Mouse (Mus musculus): ENCODE measurements around the gene Tex30. TPM values are rescaled to one million over a fixed set of nuclear protein-coding genes. Genes with fewer than 3 reads are reported as not detected.
A peak's percentile ranks its signal among the peaks of the same experiment; 100 is the strongest.
"Not testable (repeated sequence)": the region's sequence is repeated elsewhere in the genome, so short reads cannot be mapped to it uniquely, and the experiment has no call there.

The Tex30 gene
- polyA plus RNA-seq, 1 experiment from 2014 or later: 113 TPM

DNA sequence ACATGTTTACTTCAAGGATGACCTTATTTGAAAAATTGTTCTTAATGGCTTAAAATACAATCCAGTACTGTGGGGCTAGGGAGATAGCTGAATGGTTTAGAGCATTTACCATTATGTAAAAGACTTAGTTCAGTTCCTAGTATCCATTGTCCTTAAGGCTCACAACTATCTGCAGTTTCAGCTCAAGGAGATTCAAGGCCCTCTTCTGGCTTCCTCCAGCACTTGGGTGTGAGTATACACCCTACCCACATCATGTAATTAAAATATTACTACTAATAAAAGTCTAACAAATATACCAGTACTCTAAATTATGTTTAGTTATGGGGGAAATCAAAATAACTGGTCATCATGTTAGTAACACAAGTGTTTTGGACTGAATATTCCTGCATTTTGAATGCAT, 15.3 kb upstream of the Tex30 start:
- Histone ChIP-seq H3K4me3 (peak overlapping the region; percentile 70), H3K27me3 (no peaks in the 10 kb centered on the region), H3K9me3 (replicated peaks) (no peaks in the 10 kb centered on the region), H3K36me3 (ENCODE audit: poor library complexity, severe bottlenecking) (peaks cover 24% of the 10 kb centered on the region), H3K27ac (no peak overlapping the region), H3K4me1 (peaks cover 18% of the 10 kb centered on the region), H3K4me2 (peak overlapping the region; percentile 54), H3K9ac (peak overlapping the region; percentile 45)
- ATAC-seq: no peak

DNA sequence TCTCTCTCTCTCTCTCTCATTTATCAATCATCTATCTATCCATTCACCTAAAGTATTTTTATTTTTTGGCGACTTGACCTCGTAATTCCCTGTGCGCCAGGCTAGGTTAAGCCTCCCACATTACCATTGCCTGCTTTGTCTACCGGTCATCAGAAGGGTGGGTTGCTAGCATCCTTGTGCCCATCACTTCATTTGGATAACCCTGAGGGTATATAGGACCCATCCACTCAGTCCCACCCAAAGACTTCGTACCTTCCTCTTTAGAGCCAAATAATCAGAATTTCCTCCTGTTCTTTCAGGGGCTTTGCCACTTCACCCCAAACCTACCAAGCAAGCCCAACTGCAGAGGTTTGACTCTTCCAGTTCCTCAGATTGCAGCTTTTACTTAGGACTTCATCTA, 698 bp upstream of the Tex30 start:
- Histone ChIP-seq H3K9me3 (replicated peaks) (no peaks in the 10 kb centered on the region), H3K27ac (no peak overlapping the region), H3K27me3 (no peaks in the 10 kb centered on the region), H3K4me2 (peak overlapping the region; percentile 64), H3K36me3 (ENCODE audit: poor library complexity, severe bottlenecking) (peaks cover 23% of the 10 kb centered on the region), H3K9ac (peak overlapping the region; percentile 79; the same call in 1 of the 2 replicates), H3K4me1 (peaks cover 22% of the 10 kb centered on the region), H3K4me3 (peak overlapping the region; percentile 65)
- no peak for ATAC-seq
- 12% methylated on average over 5 of the region's 5 CpGs for WGBS

DNA sequence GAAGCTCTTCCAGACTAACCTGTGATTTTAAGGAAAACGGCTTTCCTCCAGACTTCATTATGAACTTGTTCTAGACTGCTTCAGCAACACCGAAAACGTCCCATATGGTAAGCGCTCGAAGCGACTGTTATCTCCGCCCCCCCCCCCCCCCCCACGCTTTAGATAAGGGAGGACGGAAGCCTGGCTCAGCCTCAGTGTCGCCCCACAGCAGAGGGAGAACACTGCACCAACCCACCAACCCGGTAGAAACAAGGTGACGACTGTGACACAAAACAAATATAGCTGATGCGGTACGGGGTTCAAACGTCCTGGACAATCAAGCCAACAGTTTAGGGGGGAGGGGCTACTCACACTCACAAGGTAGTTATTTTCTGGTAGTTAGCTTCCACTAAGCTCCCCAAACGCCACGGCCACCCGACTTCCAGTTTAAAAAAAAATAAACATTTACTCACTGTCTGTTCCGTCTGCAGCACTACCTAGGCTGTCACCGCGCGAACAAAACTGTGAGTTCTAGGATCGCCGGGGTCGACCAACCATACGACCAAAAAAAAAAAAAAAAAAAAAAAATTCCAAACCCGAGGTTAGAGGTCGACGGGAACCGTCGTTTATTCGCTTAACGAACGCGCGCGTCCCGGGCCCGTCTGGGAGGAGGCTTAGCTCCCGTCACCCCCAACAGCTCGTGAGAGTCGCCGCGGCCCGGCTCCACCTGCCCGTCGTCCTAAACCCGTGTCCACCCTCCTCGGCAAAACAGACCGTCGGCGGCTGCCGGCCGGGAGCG, 604 bp downstream of the Tex30 start:
- H3K4me3 ChIP-seq: peak overlapping the region; percentile 65
- peak overlapping the region; percentile 64 for H3K4me2 ChIP-seq
- H3K9me3 ChIP-seq (replicated peaks): no peaks in the 10 kb centered on the region
- no peaks in the 10 kb centered on the region for H3K27me3 ChIP-seq
- H3K36me3 ChIP-seq (ENCODE audit: poor library complexity, severe bottlenecking): peaks cover 28% of the 10 kb centered on the region
- under 1% methylated on average over 55 of the region's 55 CpGs for WGBS
- peak overlapping the region; percentile 79 for H3K9ac ChIP-seq
- peaks cover 22% of the 10 kb centered on the region for H3K4me1 ChIP-seq
- peak; percentile 80 for ATAC-seq
- H3K27ac ChIP-seq: peak overlapping the region; percentile 85

DNA sequence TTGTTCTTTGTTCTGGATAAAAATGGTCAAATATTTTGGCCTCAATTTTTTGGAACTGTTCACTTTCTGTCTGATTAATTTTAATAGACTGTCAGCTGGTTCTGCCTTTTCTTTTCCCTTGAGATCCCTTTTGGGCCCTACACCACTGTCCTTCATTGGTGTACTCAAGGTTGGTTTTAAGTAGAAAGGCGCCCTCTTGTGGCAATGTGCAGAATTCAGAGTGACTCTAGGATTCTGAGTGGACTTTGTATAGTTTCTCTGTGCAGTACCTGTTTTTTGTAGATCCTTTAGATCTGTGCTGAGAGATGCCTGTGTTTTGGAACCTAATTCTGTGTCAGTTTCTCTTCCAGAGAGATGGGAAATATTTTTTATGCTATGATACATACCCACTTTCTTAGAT, 37.6 kb downstream of the Tex30 start:
- Histone ChIP-seq H3K9ac (no peak overlapping the region), H3K9me3 (replicated peaks) (no peaks in the 10 kb centered on the region), H3K36me3 (ENCODE audit: poor library complexity, severe bottlenecking) (no peaks in the 10 kb centered on the region), H3K4me2 (no peak overlapping the region), H3K27me3 (no peaks in the 10 kb centered on the region), H3K4me3 (no peak overlapping the region), H3K27ac (no peak overlapping the region), H3K4me1 (no peaks in the 10 kb centered on the region)
- 0% methylated on average over 1 of the region's 1 CpGs for WGBS
- no peak for ATAC-seq

DNA sequence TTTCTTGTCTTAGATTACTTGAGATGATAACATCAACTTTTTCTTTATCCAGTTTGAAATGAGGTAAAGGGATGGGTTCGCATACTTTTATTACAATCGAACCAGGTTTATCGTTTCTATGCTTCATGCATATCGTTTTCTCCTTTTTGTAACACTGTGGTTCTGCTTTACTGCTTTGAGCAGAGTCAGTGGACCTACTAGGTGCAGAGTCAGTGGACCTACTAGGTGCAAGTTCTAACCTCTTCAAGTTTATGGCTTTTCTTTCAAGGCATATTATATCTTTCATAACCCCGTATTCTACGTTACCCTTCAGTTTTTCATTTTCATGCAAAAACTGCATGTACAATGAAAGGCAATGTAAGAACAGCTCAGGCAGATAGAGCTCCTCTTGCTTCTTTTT, 38.8 kb downstream of the Tex30 start:
- no peak overlapping the region for H3K4me2 ChIP-seq
- H3K4me3 ChIP-seq: no peak overlapping the region
- no peaks in the 10 kb centered on the region for H3K4me1 ChIP-seq
- no peak overlapping the region for H3K27ac ChIP-seq
- no peak for ATAC-seq
- WGBS: 97% methylated on average over 6 of the region's 6 CpGs
- H3K9ac ChIP-seq: no peak overlapping the region
- no peaks in the 10 kb centered on the region for H3K9me3 ChIP-seq (replicated peaks)
- H3K36me3 ChIP-seq (ENCODE audit: poor library complexity, severe bottlenecking): no peaks in the 10 kb centered on the region
- no peaks in the 10 kb centered on the region for H3K27me3 ChIP-seq

DNA sequence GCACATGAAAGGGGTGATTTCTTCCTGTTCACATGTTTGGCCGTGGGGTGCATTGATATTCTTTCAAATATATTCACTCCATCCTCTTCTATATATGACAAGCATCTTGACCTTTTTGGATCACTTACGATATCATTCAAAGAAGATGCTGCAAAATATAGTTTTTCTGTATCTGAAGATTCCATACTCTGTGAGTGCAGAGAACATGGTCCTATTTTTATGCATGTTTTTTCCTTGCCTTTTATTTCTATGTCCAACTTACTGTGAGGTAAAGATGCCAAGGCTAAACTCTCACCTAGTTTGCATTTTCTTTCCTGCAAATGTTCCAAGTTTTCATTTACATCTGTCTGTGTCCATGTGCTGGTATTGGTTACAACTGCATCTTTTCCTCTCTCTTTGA, 40.4 kb downstream of the Tex30 start, which contains the start of gene Gm8251:
TSS of gene Gm8251 (minus strand) at position 101 of the 400 bp plus-strand sequence.
- Histone ChIP-seq H3K4me1 (no peaks in the 10 kb centered on the region), H3K4me2 (no peak within 1 kb of the TSS), H3K27ac (no peak within 1 kb of the TSS), H3K27me3 (no peaks in the 10 kb centered on the region), H3K36me3 (ENCODE audit: poor library complexity, severe bottlenecking) (no peaks in the 10 kb centered on the region), H3K9me3 (replicated peaks) (no peaks in the 10 kb centered on the region), H3K4me3 (no peak within 1 kb of the TSS), H3K9ac (no peak within 1 kb of the TSS)
- no peak for ATAC-seq
- 95% methylated on average over 2 of the region's 2 CpGs for WGBS

DNA sequence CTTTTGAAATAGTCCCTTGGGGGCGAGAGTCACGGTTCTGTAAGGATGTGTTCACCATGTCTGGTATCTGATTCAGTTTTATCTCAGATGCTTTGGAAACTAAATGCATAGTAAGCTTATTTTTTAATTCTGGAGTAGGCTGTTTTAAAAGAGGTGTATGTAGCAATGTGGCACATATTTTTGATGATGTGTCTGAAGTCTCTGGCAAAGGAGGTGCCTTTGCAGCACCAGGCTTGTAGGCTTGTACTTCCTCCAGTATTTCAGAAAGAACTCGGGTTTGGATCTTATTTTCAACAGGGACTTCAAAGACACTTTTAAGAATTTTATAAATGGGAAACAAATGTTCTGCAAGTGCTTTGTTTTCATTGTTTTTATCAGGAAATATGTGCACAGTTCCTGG, 44.4 kb downstream of the Tex30 start:
- no peaks in the 10 kb centered on the region for H3K4me1 ChIP-seq
- H3K4me3 ChIP-seq: no peak overlapping the region
- no peaks in the 10 kb centered on the region for H3K27me3 ChIP-seq
- no peaks in the 10 kb centered on the region for H3K9me3 ChIP-seq (replicated peaks)
- no peak overlapping the region for H3K4me2 ChIP-seq
- no peaks in the 10 kb centered on the region for H3K36me3 ChIP-seq (ENCODE audit: poor library complexity, severe bottlenecking)
- no peak overlapping the region for H3K27ac ChIP-seq
- H3K9ac ChIP-seq: no peak overlapping the region
- no peak for ATAC-seq
- WGBS: 87% methylated on average over 3 of the region's 3 CpGs

DNA sequence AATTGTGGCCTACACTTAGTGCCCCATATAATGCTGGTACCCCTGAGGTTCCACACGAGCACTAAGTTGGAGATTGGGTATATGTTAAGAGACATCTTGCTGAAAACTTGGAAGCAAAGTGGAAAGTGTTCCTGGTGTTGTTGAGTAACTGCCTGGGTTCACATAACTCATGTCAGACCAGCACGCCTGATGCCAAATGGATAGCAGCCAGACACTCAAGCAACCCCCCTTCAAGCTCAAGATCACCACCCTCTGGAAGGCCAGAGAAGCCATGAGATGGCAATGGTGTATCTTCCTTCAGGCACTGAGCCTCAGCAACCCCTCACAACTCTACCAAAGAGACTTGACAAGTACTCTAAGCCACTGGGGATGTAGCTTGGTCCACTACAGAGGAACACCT, 55.7 kb downstream of the Tex30 start:
- WGBS: 80% methylated on average over 2 of the region's 2 CpGs
- no peak overlapping the region for H3K4me2 ChIP-seq
- H3K4me1 ChIP-seq: 0 out of 2 replicates have a peak, but pooled peaks cover 4% of the 10 kb centered on the region
- no peak overlapping the region for H3K4me3 ChIP-seq
- no peaks in the 10 kb centered on the region for H3K36me3 ChIP-seq (ENCODE audit: poor library complexity, severe bottlenecking)
- no peak for ATAC-seq
- no peaks in the 10 kb centered on the region for H3K27me3 ChIP-seq
- H3K27ac ChIP-seq: no peak overlapping the region
- H3K9me3 ChIP-seq (replicated peaks): no peaks in the 10 kb centered on the region
- no peak overlapping the region for H3K9ac ChIP-seq

DNA sequence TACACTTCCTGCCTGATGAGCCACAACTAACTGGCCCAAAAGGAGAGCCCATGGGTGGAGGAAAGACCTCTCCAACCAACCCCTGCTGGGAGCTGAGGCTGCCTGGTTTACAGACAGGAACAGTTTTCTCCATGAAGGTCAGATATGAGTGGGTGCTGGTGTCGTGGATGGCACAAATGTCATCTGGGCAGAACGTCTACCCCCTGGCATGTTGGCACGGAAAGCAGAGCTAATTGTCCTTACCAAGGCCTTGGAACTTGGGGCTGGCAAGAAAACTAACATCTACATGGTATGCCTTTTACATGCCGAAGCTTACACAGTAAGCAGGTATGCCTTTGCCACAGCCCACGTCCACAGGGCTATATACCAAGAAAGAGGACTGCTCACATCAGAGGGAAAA, 56.6 kb downstream of the Tex30 start:
- not testable (repeated sequence) for H3K27me3 ChIP-seq; H3K4me2 ChIP-seq; H3K9me3 ChIP-seq (replicated peaks); H3K27ac ChIP-seq; H3K4me1 ChIP-seq; H3K9ac ChIP-seq; H3K4me3 ChIP-seq; ATAC-seq; H3K36me3 ChIP-seq (ENCODE audit: poor library complexity, severe bottlenecking)
- WGBS: 82% methylated on average over 5 of the region's 5 CpGs

DNA sequence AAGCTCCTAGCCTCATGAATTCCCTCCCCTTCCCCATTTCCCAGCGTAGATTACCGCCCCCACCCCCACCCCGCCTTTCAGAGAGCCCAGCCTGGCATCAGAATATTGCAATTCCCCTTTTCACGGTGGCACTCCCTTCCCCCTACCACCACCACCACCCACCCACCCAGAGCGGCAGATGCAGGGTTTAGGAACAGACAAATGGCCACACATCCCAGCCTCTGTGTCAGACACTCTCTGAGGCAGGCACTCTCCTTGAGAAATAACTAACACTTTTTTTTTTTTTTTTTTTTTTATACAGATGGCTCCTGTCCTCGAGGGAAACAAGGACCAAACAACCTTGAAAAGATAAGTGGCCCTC, 59.7 kb downstream of the Tex30 start:
- Histone ChIP-seq H3K4me3 (peak overlapping the region; percentile 47), H3K36me3 (ENCODE audit: poor library complexity, severe bottlenecking) (no peaks in the 10 kb centered on the region), H3K9ac (peak overlapping the region; percentile 73), H3K27ac (no peak overlapping the region; the same call in 1 of the 2 replicates), H3K4me1 (0 out of 2 replicates have a peak, but pooled peaks cover 4% of the 10 kb centered on the region), H3K9me3 (replicated peaks) (no peaks in the 10 kb centered on the region), H3K4me2 (peak overlapping the region; percentile 77), H3K27me3 (no peaks in the 10 kb centered on the region)
- ATAC-seq: peak; percentile 76
- 4% methylated on average over 6 of the region's 6 CpGs for WGBS

DNA sequence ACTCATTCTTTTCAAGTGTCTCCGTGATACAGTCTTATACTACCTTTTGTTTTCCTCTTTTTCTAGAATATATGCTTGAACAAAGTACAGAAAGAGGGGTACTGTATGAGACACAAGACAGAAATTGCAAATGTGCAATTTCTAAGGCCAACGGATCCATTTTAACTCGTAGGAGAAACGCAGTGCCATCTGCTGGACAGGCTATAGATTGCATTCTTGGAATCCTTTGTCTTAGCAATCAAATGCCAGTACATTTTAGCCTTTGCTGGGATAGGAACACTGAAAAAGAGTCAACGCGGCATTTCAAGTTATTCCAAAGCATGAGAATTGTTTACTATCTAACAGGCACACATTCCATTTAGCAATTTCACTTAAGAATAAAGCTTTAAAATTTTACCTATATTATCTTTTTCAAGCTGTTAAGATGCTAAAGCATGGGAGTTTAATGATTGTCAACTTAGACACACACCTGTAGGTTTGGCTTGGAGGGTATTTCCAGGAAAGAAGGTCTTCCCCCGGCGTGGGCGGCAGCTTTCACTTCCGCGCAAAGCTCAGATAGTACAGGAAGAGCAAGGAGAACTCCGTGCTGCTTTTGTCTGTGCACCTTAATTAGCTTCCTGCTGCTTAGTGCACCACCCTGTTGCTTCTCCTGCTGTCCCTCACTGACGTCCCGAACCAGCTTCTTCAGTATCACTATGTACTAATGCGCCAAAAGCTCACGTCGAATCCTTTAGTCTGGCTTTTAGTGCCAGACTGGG, 60.3 kb downstream of the Tex30 start:
- Histone ChIP-seq H3K4me3 (peak overlapping the region; percentile 47), H3K4me1 (0 out of 2 replicates have a peak, but pooled peaks cover 4% of the 10 kb centered on the region), H3K9ac (peak overlapping the region; percentile 73), H3K9me3 (replicated peaks) (no peaks in the 10 kb centered on the region), H3K27me3 (no peaks in the 10 kb centered on the region), H3K27ac (no peak overlapping the region; the same call in 1 of the 2 replicates), H3K36me3 (ENCODE audit: poor library complexity, severe bottlenecking) (no peaks in the 10 kb centered on the region), H3K4me2 (peak overlapping the region; percentile 77)
- WGBS: 1% methylated on average over 17 of the region's 17 CpGs
- peak; percentile 86 for ATAC-seq
